Mouse (Mus musculus): ENCODE measurements at regions not wholly inside any gene's neighbourhood (a gene's known extent, or its start where the extent isn't known, plus 50 kb on each side); places are given as distances from the start of the nearest gene placed in this dataset.

GRCm38 (mm10) chr5:119204736-119205135 is 465.7 kb upstream of the Tbx3 start:
- Histone ChIP-seq H3K4me3 (no peak overlapping the region), H3K27ac (peak overlapping the region; percentile 31; the same call in 1 of the 2 replicates)
- intact Hi-C loops (cut with DNase I) = loop anchor here (10.0 kb wide), 1 partner anchor 190 kb away; no protein-coding TSS in a partner anchor
- no peak for TF ChIP-seq CTCF (IDR thresholded peaks at IDR 0.05)
- DNase-seq = peak; percentile 40

- Histone ChIP-seq H3K4me3 (no peak overlapping the region), H3K27ac (peak overlapping the region; percentile 41; the same call in 1 of the 2 replicates)
- DNase-seq = peak; percentile 28
- intact Hi-C loops (cut with DNase I) = loop anchor here (10.0 kb wide), 1 partner anchor 187 kb away; no protein-coding TSS in a partner anchor
- no peak for TF ChIP-seq CTCF (IDR thresholded peaks at IDR 0.05)
These were observed 462.4 kb upstream of the Tbx3 start for GRCm38 (mm10) chr5:119208077-119208476.

- H3K27ac ChIP-seq = no peak overlapping the region
- no peak overlapping the region for H3K4me3 ChIP-seq
- DNase-seq = no peak
- intact Hi-C loops (cut with DNase I) = loop anchor here (10.0 kb wide), 1 partner anchor 338 kb away; no protein-coding TSS in a partner anchor
- TF ChIP-seq CTCF (IDR thresholded peaks at IDR 0.05) = no peak
These were observed 457.3 kb upstream of the Tbx3 start for GRCm38 (mm10) chr5:119213196-119213595.

GRCm38 (mm10) chr5:119213692-119214357 is 456.6 kb upstream of the Tbx3 start:
- DNase-seq = no peak
- Histone ChIP-seq H3K4me3 (no peak overlapping the region), H3K27ac (no peak overlapping the region)
- intact Hi-C loops (cut with DNase I) = loop anchor here (10.0 kb wide), 1 partner anchor 339 kb away; no protein-coding TSS in a partner anchor
- no peak for TF ChIP-seq CTCF (IDR thresholded peaks at IDR 0.05)

- intact Hi-C loops (cut with DNase I) = loop anchor here (10.0 kb wide), 1 partner anchor 340 kb away; no protein-coding TSS in a partner anchor
- DNase-seq = no peak
- Histone ChIP-seq H3K27ac (no peak overlapping the region), H3K4me3 (no peak overlapping the region)
- TF ChIP-seq CTCF (IDR thresholded peaks at IDR 0.05) = peak; percentile 47
These were observed 455.5 kb upstream of the Tbx3 start for GRCm38 (mm10) chr5:119214937-119215336.

- DNase-seq = no peak
- no peak for TF ChIP-seq CTCF (IDR thresholded peaks at IDR 0.05)
- intact Hi-C loops (cut with DNase I) = loop anchor here (10.0 kb wide), 1 partner anchor 341 kb away; no protein-coding TSS in a partner anchor
- Histone ChIP-seq H3K27ac (no peak overlapping the region), H3K4me3 (no peak overlapping the region)
These were observed 455.1 kb upstream of the Tbx3 start for GRCm38 (mm10) chr5:119215364-119215763.

- intact Hi-C loops (cut with DNase I) = loop anchor here (10.0 kb wide), 1 partner anchor 341 kb away; no protein-coding TSS in a partner anchor
- Histone ChIP-seq H3K27ac (no peak overlapping the region), H3K4me3 (no peak overlapping the region)
- TF ChIP-seq CTCF (IDR thresholded peaks at IDR 0.05) = no peak
- DNase-seq = no peak
These were observed 454.3 kb upstream of the Tbx3 start for GRCm38 (mm10) chr5:119216146-119216545.

- intact Hi-C loops (cut with DNase I) = loop anchor here (10.0 kb wide), 1 partner anchor 342 kb away; no protein-coding TSS in a partner anchor
- peak overlapping the region; percentile 28; the same call in 1 of the 2 replicates for H3K27ac ChIP-seq
- no peak overlapping the region for H3K4me3 ChIP-seq
- no peak for DNase-seq
- no peak for TF ChIP-seq CTCF (IDR thresholded peaks at IDR 0.05)
These were observed 453.4 kb upstream of the Tbx3 start for GRCm38 (mm10) chr5:119217077-119217476.

GRCm38 (mm10) chr5:119228691-119229090 is 441.8 kb upstream of the Tbx3 start:
- DNase-seq = no peak
- no peak for TF ChIP-seq CTCF (IDR thresholded peaks at IDR 0.05)
- Histone ChIP-seq H3K4me3 (no peak overlapping the region), H3K27ac (no peak overlapping the region)
- intact Hi-C loops (cut with DNase I) = no loop called here

GRCm38 (mm10) chr5:119232941-119233340 is 437.5 kb upstream of the Tbx3 start:
- intact Hi-C loops (cut with DNase I) = no loop called here
- peak overlapping the region; percentile 86 for H3K27ac ChIP-seq
- TF ChIP-seq CTCF (IDR thresholded peaks at IDR 0.05) = no peak
- H3K4me3 ChIP-seq = no peak overlapping the region
- peak; percentile 86 for DNase-seq

GRCm38 (mm10) chr5:119235884-119236283 is 434.6 kb upstream of the Tbx3 start:
- DNase-seq = no peak
- intact Hi-C loops (cut with DNase I) = no loop called here
- H3K27ac ChIP-seq = no peak overlapping the region
- TF ChIP-seq CTCF (IDR thresholded peaks at IDR 0.05) = no peak
- no peak overlapping the region for H3K4me3 ChIP-seq

- Histone ChIP-seq H3K27ac (peak overlapping the region; percentile 94), H3K4me3 (peak overlapping the region; percentile 74)
- no peak for TF ChIP-seq CTCF (IDR thresholded peaks at IDR 0.05)
- peak; percentile 92 for DNase-seq
- intact Hi-C loops (cut with DNase I) = loop anchor here (10.0 kb wide), 1 partner anchor 452 kb away; no protein-coding TSS in a partner anchor
These were observed 423.6 kb upstream of the Tbx3 start for GRCm38 (mm10) chr5:119246824-119247223.

GRCm38 (mm10) chr5:119248626-119249025 is 421.8 kb upstream of the Tbx3 start:
- Histone ChIP-seq H3K27ac (peak overlapping the region; percentile 46; the same call in 1 of the 2 replicates), H3K4me3 (no peak overlapping the region)
- no peak for TF ChIP-seq CTCF (IDR thresholded peaks at IDR 0.05)
- intact Hi-C loops (cut with DNase I) = loop anchor here (10.0 kb wide), 1 partner anchor 454 kb away; no protein-coding TSS in a partner anchor
- peak; percentile 40 for DNase-seq

Measured in gastrocnemius, adult 2 months (tissue).